Mouse (Mus musculus): ENCODE data around the gene Serinc1. TPM values are rescaled to one million over a fixed set of nuclear protein-coding genes. Genes with fewer than 3 reads are reported as not detected.

Serinc1 gene
- polyA plus RNA-seq, 1 experiment from 2014 or later: 142 TPM

DNA sequence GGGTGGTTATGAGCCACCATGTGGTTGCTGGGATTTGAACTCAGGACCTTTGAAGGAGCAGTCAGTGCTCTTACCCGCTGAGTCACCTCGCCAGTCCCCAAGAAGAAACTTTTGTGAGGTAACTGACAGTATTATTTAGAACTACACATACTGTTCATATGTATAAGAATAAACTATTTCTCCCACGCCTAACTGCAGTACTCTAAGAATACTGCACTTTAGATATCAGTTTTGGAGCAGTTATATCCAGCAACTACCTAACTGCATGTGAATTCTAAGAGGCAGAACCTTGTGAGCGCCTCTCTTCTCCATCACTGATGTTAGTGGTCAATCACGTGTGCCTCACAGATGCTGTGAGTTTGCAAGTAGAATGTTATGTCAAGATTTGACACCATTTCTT, 5.9 kb downstream of the Serinc1 start:
- Histone ChIP-seq H3K27ac (replicated peaks) (no peak overlapping the region), H3K4me1 (peaks cover 26% of the 10 kb centered on the region), H3K9me3 (replicated peaks) (no peaks in the 10 kb centered on the region; the same call in 1 of the 2 replicates), H3K27me3 (ENCODE audit: low read depth, poor library complexity, severe bottlenecking) (no peaks in the 10 kb centered on the region), H3K36me3 (peaks cover 64% of the 10 kb centered on the region), H3K4me3 (no peak overlapping the region)
- 96% methylated on average over 5 of the region's 5 CpGs for WGBS
- DNase-seq (ENCODE audit: low spot score): no peak

DNA sequence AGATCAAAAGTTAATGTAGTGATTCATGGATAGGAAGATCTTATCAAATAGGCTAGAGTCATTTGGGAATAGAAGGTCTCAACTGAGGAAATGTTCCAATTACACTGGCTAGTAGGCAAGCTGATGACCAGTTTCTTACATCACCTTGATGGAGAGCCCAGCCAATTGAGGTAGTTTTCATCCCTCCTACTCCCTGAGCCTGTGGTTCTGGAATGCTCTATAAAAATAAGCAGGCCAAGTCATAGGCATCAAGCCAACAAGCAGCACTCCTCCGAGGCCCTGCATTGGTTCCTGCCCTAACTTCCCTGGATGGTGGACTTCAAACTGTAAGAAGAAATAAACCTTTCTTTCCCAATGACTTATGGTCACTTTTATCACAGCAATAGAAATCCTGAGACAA, 17.1 kb downstream of the Serinc1 start:
- H3K27me3 ChIP-seq (ENCODE audit: low read depth, poor library complexity, severe bottlenecking): no peaks in the 10 kb centered on the region
- H3K4me1 ChIP-seq: no peaks in the 10 kb centered on the region
- H3K9me3 ChIP-seq (replicated peaks): no peaks in the 10 kb centered on the region
- H3K27ac ChIP-seq (replicated peaks): no peak overlapping the region
- H3K36me3 ChIP-seq: peaks cover 100% of the 10 kb centered on the region
- no peak overlapping the region for H3K4me3 ChIP-seq
- DNase-seq (ENCODE audit: low spot score): no peak
- 88% methylated on average over 1 of the region's 1 CpGs for WGBS

DNA sequence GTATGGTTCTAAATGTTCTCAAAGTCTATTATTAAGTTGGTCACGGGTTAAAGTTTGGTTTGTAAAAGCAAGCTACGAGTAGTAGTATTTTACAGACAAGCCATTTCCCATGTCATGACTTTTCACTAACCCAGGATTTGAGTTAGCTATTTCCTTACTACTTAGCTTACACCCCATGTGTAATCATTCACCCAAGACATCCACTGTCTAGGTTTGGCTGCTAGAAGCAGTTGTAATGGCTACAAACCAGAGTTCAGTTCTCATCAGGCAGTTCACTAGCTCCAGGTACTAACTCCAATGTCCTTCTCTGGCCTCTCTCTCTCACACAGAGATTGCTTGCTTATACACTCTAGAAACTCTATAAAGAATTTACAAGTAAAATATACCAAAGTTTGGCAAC, 17.7 kb downstream of the Serinc1 start:
- Histone ChIP-seq H3K4me3 (no peak overlapping the region), H3K9me3 (replicated peaks) (no peaks in the 10 kb centered on the region), H3K36me3 (peaks cover 100% of the 10 kb centered on the region), H3K27ac (replicated peaks) (no peak overlapping the region), H3K27me3 (ENCODE audit: low read depth, poor library complexity, severe bottlenecking) (no peaks in the 10 kb centered on the region), H3K4me1 (no peaks in the 10 kb centered on the region)
- WGBS: 97% methylated on average over 2 of the region's 2 CpGs
- no peak for DNase-seq (ENCODE audit: low spot score)

DNA sequence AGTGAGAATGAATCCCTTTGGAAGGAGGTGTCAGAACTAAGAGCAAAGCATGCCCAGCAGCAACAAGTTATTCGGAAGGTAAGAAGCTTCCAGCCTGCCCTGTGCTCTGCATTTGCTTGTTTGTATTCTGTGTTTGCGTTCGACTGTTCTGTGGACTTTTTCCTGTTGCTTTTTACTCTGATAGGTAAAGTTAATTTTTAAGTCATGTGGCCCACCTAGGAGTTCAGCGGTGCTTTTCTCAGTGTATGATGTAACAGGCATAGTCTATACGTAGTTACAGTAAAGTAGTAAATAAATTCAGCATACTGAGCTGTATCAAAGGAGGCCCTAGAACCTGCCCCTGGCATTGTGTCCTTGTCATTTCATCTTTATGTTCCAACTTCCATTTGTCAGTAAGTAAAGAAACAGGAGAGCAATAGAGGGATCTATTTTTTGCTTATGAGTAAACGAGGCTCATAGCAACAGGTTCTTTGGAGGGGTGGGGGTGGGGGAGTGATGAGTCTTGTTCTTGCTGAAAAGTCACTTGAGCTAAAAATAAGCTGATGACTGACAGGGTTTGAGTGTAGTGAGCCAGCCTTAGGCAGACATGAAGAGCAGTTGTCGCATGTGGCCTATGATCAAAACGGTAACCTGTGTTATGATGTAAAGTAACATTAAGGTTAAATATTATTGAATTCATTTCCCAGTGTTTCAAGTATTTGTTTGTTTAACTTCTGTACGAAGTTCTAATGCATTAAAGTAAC, 32.7 kb downstream of the Serinc1 start:
- H3K9me3 ChIP-seq (replicated peaks): no peaks in the 10 kb centered on the region
- no peak overlapping the region for H3K4me3 ChIP-seq
- no peak for DNase-seq (ENCODE audit: low spot score)
- H3K27me3 ChIP-seq (ENCODE audit: low read depth, poor library complexity, severe bottlenecking): no peaks in the 10 kb centered on the region
- WGBS: 91% methylated on average over 9 of the region's 9 CpGs
- H3K27ac ChIP-seq (replicated peaks): no peak overlapping the region
- peaks cover 85% of the 10 kb centered on the region for H3K36me3 ChIP-seq
- no peaks in the 10 kb centered on the region for H3K4me1 ChIP-seq

DNA sequence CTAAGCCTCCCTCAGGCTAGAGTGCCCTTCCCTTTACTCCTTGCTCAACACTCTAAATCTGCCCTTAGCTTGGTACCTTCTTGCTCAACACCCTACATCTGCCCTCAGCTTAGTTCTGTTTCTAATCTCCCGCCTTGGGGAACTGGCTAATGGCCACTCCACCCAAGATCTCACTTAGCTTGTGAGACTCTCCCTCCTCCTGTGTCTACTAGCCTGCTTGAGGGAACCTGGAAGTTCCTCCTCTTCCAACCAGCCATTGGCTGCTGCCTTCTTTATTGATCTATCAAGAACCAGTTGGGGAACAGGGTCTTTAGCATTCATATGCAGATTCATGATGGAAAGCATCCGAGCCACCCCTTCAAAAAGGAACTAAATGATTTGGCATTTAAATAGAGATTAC, 40.3 kb downstream of the Serinc1 start:
- Histone ChIP-seq H3K36me3 (peaks cover 53% of the 10 kb centered on the region), H3K4me3 (no peak overlapping the region), H3K27me3 (ENCODE audit: low read depth, poor library complexity, severe bottlenecking) (no peaks in the 10 kb centered on the region), H3K9me3 (replicated peaks) (peaks cover 6% of the 10 kb centered on the region), H3K27ac (replicated peaks) (no peak overlapping the region), H3K4me1 (peaks cover 27% of the 10 kb centered on the region)
- DNase-seq (ENCODE audit: low spot score): no peak
- 76% methylated on average over 2 of the region's 2 CpGs for WGBS

DNA sequence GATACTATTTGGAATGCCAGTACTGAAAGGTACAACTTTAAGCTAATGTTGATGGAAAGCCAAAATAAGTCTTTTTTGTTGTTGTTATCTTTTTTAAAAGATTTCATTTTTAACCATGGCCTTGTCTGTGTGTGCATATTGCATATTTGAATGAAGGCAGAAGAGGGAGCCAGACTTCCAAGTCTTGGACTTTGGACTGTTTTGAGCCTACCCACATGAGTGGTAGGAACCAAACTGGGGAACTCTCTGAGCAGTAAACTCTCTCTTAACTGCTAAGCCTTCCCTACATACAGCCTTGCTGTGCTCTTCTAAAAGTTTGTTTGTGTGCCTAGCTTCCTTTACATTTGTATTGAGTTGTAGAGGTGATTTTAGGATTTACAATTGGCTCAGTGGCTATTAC, 43.7 kb downstream of the Serinc1 start:
- H3K27me3 ChIP-seq (ENCODE audit: low read depth, poor library complexity, severe bottlenecking): no peaks in the 10 kb centered on the region
- H3K36me3 ChIP-seq: peaks cover 35% of the 10 kb centered on the region
- peaks cover 32% of the 10 kb centered on the region for H3K4me1 ChIP-seq
- no peak for DNase-seq (ENCODE audit: low spot score)
- H3K4me3 ChIP-seq: peak overlapping the region; percentile 91
- peaks cover 4% of the 10 kb centered on the region for H3K9me3 ChIP-seq (replicated peaks)
- no peak overlapping the region for H3K27ac ChIP-seq (replicated peaks)

DNA sequence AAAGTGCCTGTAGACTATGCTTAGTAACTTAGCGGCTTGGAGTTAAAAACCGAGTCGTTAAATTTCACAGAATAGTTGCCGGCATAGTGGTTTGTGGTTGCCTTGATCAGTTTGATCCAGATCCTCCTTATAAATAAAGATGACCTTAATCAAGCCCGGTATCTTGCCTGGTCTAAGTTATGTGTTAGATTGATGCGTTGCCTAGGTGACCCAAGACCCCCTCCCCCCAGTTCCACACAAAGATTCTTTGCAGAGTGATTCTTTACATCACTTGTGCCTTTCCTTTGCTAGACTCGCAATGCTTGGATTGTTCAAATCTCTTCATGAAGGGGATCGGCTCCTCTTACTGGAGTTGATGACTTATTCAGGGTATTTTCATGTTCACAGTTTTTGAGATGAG, 45.1 kb downstream of the Serinc1 start:
- Histone ChIP-seq H3K9me3 (replicated peaks) (no peaks in the 10 kb centered on the region), H3K4me1 (peaks cover 32% of the 10 kb centered on the region), H3K36me3 (peaks cover 21% of the 10 kb centered on the region), H3K4me3 (peak overlapping the region; percentile 91), H3K27me3 (ENCODE audit: low read depth, poor library complexity, severe bottlenecking) (no peaks in the 10 kb centered on the region), H3K27ac (replicated peaks) (peak overlapping the region; percentile 99)
- WGBS: under 1% methylated on average over 8 of the region's 8 CpGs
- DNase-seq (ENCODE audit: low spot score): peak; percentile 71

DNA sequence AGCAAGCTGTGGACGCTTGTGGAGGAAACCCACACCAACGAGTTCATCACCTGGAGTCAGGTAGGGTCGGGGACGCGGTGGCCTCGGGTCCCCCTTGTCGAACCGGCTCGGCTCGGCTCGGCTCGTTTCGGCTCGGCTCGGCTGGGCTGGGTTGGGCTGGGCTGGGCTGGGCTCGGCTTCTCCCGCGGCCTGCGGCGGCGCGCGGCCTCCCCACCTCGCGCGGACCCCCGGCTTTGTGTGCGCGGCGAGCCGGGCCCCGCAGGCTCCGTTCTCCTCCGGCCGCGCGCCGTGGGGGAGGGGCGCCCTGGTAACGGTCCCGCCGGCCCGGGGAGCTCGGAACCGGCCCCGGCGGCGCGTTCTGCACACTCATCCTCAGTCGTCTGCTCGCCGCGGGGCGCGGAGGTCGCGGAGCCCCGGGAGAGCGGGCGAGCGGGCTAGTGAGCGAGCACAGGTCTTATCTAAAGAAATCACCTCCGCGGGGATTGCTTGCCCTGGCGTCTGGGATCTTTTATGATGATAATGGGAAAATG, 45.7 kb downstream of the Serinc1 start:
- H3K4me1 ChIP-seq: peaks cover 35% of the 10 kb centered on the region
- no peaks in the 10 kb centered on the region for H3K27me3 ChIP-seq (ENCODE audit: low read depth, poor library complexity, severe bottlenecking)
- peaks cover 15% of the 10 kb centered on the region for H3K36me3 ChIP-seq
- no peaks in the 10 kb centered on the region for H3K9me3 ChIP-seq (replicated peaks)
- no peak for DNase-seq (ENCODE audit: low spot score)
- under 1% methylated on average over 65 of the region's 65 CpGs for WGBS
- H3K27ac ChIP-seq (replicated peaks): peak overlapping the region; percentile 99
- H3K4me3 ChIP-seq: peak overlapping the region; percentile 91

DNA sequence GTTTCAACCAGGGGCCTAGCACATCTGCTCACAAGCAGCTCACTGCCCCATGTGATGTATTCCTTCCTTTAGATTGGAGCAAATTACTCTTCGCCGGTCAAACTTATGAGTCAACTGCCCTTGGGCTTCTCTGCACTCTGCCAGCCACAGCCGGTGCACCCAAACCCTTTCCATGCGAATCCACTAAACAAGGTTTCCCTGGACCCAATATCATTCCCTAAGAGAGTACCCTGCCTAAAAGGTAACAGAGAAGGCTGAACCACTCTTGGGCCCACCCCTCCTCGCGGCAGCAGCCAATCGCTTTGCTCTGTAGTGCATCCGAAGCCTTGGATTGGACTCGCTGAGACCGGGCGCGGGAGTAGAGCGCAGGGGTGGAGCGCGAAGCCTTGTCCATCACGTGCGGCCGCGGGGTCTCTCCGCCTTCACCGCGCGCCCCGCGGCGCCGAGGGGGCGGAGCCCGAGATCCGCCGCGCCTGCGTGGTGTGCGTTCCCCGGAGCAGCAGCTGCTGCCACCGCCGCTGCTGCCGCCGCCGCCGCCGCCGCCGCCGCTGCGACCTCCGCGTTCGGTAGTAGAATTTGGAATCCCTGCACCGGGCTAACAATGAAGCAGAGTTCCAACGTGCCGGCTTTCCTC, 46.3 kb downstream of the Serinc1 start, which contains the start of gene Hsf2:
Hsf2 (plus strand) TSS at position 478 of the 634 bp plus-strand sequence.
- WGBS: 2% methylated on average over 52 of the region's 52 CpGs
- Histone ChIP-seq H3K4me3 (peak within 1 kb of the TSS; percentile 91), H3K27me3 (ENCODE audit: low read depth, poor library complexity, severe bottlenecking) (no peaks in the 10 kb centered on the region), H3K4me1 (peaks cover 39% of the 10 kb centered on the region), H3K27ac (replicated peaks) (peak within 1 kb of the TSS; percentile 99), H3K9me3 (replicated peaks) (no peaks in the 10 kb centered on the region), H3K36me3 (peaks cover 9% of the 10 kb centered on the region)
- peak; percentile 96 for DNase-seq (ENCODE audit: low spot score)

DNA sequence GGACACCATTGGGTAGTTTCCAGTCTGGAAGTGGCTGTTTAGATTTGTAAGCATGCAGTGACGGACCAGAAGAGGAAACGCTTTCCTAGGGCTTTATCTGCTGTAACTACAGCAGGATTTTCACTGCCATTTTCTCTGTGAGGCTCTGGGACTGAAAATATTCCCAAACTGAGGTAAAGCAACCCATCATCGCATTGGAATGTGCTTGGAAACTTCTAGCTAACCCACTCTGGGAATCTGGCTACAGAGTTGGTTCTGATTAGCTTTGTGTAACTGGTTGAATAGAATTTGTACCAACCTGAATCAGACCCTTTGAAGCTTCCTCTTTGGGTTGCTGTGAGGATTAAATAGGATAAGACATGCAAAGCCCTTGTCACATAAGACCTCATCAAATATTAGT, 47.6 kb downstream of the Serinc1 start:
- Histone ChIP-seq H3K27me3 (ENCODE audit: low read depth, poor library complexity, severe bottlenecking) (no peaks in the 10 kb centered on the region), H3K36me3 (no peaks in the 10 kb centered on the region), H3K9me3 (replicated peaks) (no peaks in the 10 kb centered on the region), H3K4me1 (peaks cover 35% of the 10 kb centered on the region), H3K4me3 (no peak overlapping the region), H3K27ac (replicated peaks) (no peak overlapping the region)
- DNase-seq (ENCODE audit: low spot score): no peak
- WGBS: 91% methylated on average over 3 of the region's 3 CpGs

DNA sequence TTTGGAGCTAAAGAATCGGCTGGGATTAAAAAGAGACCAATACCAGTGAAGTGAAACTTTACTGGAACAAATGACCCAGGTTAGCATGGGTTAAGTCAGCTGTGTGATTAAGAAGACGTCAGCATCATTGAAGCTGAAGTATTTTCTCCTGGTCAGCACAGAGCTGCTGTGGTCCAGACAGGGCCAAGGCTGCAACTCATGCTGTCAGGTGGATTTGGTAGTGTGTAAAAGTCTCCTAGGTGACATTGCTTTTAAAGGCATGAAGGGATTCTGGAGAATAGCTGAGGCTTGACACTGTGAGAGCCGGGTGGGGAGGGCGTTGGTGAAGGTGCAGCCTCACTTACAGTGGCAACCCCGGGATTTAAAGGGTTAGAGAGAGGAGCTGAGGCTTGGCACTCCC, 50.6 kb downstream of the Serinc1 start:
- Histone ChIP-seq H3K36me3 (no peaks in the 10 kb centered on the region), H3K27ac (replicated peaks) (no peak overlapping the region), H3K4me1 (peaks cover 16% of the 10 kb centered on the region), H3K27me3 (ENCODE audit: low read depth, poor library complexity, severe bottlenecking) (no peaks in the 10 kb centered on the region), H3K9me3 (replicated peaks) (no peaks in the 10 kb centered on the region), H3K4me3 (no peak overlapping the region)
- WGBS: 30% methylated on average over 5 of the region's 5 CpGs
- DNase-seq (ENCODE audit: low spot score): no peak

DNA sequence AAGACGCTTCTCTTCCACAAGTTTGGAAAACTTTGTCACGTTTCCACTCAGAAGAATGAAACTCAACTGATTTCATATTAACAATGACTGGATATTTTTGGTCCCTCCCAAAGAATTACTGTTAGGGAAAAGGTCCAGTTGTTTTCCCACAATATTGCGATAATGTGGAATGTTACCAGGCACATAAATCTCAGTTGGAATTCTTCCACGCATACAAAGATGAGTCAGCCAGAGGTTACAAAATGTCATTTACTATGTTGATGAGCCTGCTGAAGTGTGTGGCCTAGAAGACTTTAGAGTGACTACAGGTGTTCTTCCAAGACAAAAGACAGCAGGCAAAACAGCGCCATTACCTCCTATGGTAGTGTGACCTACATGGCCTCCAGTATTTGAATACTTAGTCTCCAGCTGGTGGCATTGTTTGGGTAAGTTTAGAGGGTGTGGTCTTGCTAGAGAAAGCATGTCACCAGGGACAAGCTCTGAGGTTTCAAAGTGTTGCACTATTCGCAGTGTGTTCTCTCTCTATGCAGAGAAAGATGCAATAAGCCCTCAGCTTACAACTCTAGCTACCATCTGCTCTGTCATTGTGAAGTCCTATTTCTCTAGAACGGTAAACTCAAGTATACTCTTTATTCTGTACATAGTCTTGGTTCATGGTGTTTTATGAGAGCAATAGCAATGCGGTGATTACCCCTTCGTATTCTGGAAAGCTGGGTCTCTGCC, 55.0 kb downstream of the Serinc1 start:
- Histone ChIP-seq H3K27me3 (ENCODE audit: low read depth, poor library complexity, severe bottlenecking) (no peaks in the 10 kb centered on the region), H3K9me3 (replicated peaks) (no peaks in the 10 kb centered on the region), H3K4me3 (no peak overlapping the region), H3K4me1 (peaks cover 11% of the 10 kb centered on the region), H3K27ac (replicated peaks) (no peak overlapping the region), H3K36me3 (no peaks in the 10 kb centered on the region)
- 77% methylated on average over 9 of the region's 9 CpGs for WGBS
- DNase-seq (ENCODE audit: low spot score): no peak

Measured in midbrain, embryonic 10.5 days (tissue).